Mouse (Mus musculus): ENCODE data around the gene Bysl.

Bysl gene

GRCm38 (mm10) chr17:47594183-47594968, 16.9 kb downstream of the Bysl start:
- DNase-seq (ENCODE audit: low spot score in 2 of 2), result peak in 1 of 2 experiments; percentile 34

GRCm38 (mm10) chr17:47593854-47594182, 17.5 kb downstream of the Bysl start:
- no peak for DNase-seq (ENCODE audit: low spot score in 2 of 2)

GRCm38 (mm10) chr17:47593215-47593853, 18.0 kb downstream of the Bysl start:
- DNase-seq (ENCODE audit: low spot score in 2 of 2), result peak; percentile 88 to 93

GRCm38 (mm10) chr17:47591073-47591472, 20.2 kb downstream of the Bysl start:
- no peak for DNase-seq (ENCODE audit: low spot score in 2 of 2)

GRCm38 (mm10) chr17:47588517-47588916, 22.8 kb downstream of the Bysl start:
- DNase-seq (ENCODE audit: low spot score in 2 of 2), result no peak

- no peak for DNase-seq (ENCODE audit: low spot score in 2 of 2)
Measured at GRCm38 (mm10) chr17:47580962-47581361, 30.3 kb downstream of the Bysl start.

- no peak for DNase-seq (ENCODE audit: low spot score in 2 of 2)
Measured at GRCm38 (mm10) chr17:47578655-47579054, 32.6 kb downstream of the Bysl start.

GRCm38 (mm10) chr17:47574830-47575229, 36.5 kb downstream of the Bysl start:
- no peak for DNase-seq (ENCODE audit: low spot score in 2 of 2)

- DNase-seq (ENCODE audit: low spot score in 2 of 2), result no peak
Measured at GRCm38 (mm10) chr17:47574028-47574427, 37.3 kb downstream of the Bysl start.

- no peak for DNase-seq (ENCODE audit: low spot score in 2 of 2)
Measured at GRCm38 (mm10) chr17:47572436-47572835, 38.9 kb downstream of the Bysl start.

GRCm38 (mm10) chr17:47571621-47572020, 39.7 kb downstream of the Bysl start:
- DNase-seq (ENCODE audit: low spot score in 2 of 2), result no peak

- no peak for DNase-seq (ENCODE audit: low spot score in 2 of 2)
Measured at GRCm38 (mm10) chr17:47568951-47569527, 42.3 kb downstream of the Bysl start.

- no peak for DNase-seq (ENCODE audit: low spot score in 2 of 2)
Measured at GRCm38 (mm10) chr17:47568389-47568788, 42.9 kb downstream of the Bysl start.

GRCm38 (mm10) chr17:47567271-47567670, 44.0 kb downstream of the Bysl start:
- no peak for DNase-seq (ENCODE audit: low spot score in 2 of 2)

GRCm38 (mm10) chr17:47566133-47566532, 45.2 kb downstream of the Bysl start:
- DNase-seq (ENCODE audit: low spot score in 2 of 2), result no peak

GRCm38 (mm10) chr17:47564612-47565011, 46.7 kb downstream of the Bysl start:
- DNase-seq (ENCODE audit: low spot score in 2 of 2), result no peak

- no peak for DNase-seq (ENCODE audit: low spot score in 2 of 2)
Measured at GRCm38 (mm10) chr17:47562875-47563274, 48.4 kb downstream of the Bysl start.

- DNase-seq (ENCODE audit: low spot score in 2 of 2), result peak in 1 of 2 experiments; percentile 24
Measured at GRCm38 (mm10) chr17:47559726-47560125, 51.6 kb downstream of the Bysl start.

- no peak for DNase-seq (ENCODE audit: low spot score in 2 of 2)
Measured at GRCm38 (mm10) chr17:47557179-47557578, 54.1 kb downstream of the Bysl start.

GRCm38 (mm10) chr17:47554621-47555020, 56.7 kb downstream of the Bysl start:
- DNase-seq (ENCODE audit: low spot score in 2 of 2), result no peak

GRCm38 (mm10) chr17:47552994-47553393, 58.3 kb downstream of the Bysl start:
- DNase-seq (ENCODE audit: low spot score in 2 of 2), result no peak

GRCm38 (mm10) chr17:47551049-47551448, 60.2 kb downstream of the Bysl start:
- DNase-seq (ENCODE audit: low spot score in 2 of 2), result no peak
